Mouse (Mus musculus): ENCODE results near the gene Egfr. TPM values are rescaled to one million over a fixed set of nuclear protein-coding genes. Genes with fewer than 3 reads are reported as not detected.

The Egfr gene
- polyA plus RNA-seq, 1 experiment = 25.7 TPM

DNA sequence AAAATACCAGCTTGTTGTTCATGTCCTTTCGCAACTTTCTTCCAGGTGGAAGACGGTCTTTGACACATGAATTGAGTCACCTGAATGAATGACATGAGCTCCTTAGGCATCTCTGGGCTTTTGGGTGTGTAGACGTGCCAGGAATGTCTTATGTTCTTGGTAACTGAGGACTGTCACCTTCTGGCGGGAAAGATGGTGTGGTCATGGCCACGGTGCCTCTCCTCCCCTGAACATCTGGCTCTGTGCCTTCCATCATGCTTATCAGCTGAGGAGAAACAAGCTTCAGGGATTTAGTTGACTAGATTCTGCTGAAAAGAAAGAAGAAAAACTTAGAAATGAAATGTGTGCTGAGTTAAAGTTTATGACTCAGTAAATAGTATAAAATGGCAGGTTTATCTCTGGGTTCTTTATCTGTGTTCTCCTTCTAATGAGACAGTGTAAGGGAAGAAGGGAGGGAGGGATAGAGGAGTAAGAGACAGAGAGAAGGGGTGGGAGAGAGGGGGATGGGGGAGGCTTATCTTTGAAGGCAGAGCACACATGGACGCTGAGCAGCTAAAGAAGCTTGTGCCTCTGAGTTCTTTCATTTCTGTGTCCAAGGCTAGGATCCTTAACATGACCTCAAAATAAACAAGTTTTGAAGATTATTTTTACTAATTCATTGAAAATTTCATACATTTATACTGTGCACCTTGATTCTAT lies 65.5 kb downstream of the Egfr start:
- Histone ChIP-seq H3K4me1 (ENCODE audit: control insufficient read depth, insufficient read depth, low read length) (no peaks in the 10 kb centered on the region), H3K4me3 (replicated peaks; ENCODE audit: extremely low read depth, low read depth, low read length) (no peak overlapping the region)
- TF ChIP-seq CTCF (IDR thresholded peaks at IDR 0.05; ENCODE audit: insufficient read depth, low read length) = no peak
- TF ChIP-seq POLR2A (IDR thresholded peaks at IDR 0.05; ENCODE audit: borderline replicate concordance, extremely low read depth, low read depth, low read length) = no peak
- DNase-seq = no peak
- WGBS = 53% methylated on average over 6 of the region's 6 CpGs

DNA sequence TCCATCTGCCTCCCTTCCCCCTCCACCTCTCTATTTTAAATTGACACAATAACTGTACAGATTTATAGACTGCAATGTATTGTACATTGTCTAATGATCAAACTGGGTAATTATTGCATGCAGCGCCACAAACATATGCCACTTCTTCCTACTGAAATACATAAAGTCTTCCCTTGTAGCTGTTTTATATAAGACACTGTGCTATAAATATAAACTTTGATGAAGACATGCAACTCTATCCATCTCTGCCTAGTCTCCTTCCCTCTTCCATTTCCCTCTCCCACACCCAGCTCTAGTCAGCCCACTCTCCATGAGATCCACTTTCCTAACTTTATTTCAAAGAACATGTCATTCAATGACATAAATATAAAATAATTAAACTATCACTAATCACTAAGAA lies 67.4 kb downstream of the Egfr start:
- Histone ChIP-seq H3K4me1 (ENCODE audit: control insufficient read depth, insufficient read depth, low read length) (no peaks in the 10 kb centered on the region), H3K4me3 (replicated peaks; ENCODE audit: extremely low read depth, low read depth, low read length) (no peak overlapping the region)
- DNase-seq = no peak
- no peak for TF ChIP-seq POLR2A (IDR thresholded peaks at IDR 0.05; ENCODE audit: borderline replicate concordance, extremely low read depth, low read depth, low read length)
- TF ChIP-seq CTCF (IDR thresholded peaks at IDR 0.05; ENCODE audit: insufficient read depth, low read length) = no peak
- WGBS = 98% methylated on average over 1 of the region's 1 CpGs

DNA sequence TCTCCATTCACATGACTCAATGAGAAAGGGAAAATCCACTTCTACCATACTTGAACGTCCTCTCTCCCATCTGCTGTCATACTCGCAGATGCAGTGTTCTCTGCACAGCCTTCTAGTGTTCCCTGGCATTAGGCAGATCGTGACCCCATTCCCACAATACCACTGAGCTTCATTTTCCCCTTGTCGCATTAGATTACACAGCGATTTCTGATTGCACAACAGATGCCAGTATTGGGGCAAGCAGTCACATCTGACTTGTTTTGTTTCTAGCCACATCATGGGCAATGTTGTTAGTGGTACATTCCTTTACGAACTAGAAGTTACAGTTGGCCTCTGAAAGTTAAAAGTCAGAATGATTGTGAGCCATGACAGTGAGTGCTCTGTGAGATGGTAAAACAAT lies 68.1 kb downstream of the Egfr start:
- no peak for DNase-seq
- TF ChIP-seq POLR2A (IDR thresholded peaks at IDR 0.05; ENCODE audit: borderline replicate concordance, extremely low read depth, low read depth, low read length) (no peak), CTCF (IDR thresholded peaks at IDR 0.05; ENCODE audit: insufficient read depth, low read length) (no peak)
- WGBS = 71% methylated on average over 6 of the region's 6 CpGs
- Histone ChIP-seq H3K4me3 (replicated peaks; ENCODE audit: extremely low read depth, low read depth, low read length) (no peak overlapping the region), H3K4me1 (ENCODE audit: control insufficient read depth, insufficient read depth, low read length) (no peaks in the 10 kb centered on the region)

DNA sequence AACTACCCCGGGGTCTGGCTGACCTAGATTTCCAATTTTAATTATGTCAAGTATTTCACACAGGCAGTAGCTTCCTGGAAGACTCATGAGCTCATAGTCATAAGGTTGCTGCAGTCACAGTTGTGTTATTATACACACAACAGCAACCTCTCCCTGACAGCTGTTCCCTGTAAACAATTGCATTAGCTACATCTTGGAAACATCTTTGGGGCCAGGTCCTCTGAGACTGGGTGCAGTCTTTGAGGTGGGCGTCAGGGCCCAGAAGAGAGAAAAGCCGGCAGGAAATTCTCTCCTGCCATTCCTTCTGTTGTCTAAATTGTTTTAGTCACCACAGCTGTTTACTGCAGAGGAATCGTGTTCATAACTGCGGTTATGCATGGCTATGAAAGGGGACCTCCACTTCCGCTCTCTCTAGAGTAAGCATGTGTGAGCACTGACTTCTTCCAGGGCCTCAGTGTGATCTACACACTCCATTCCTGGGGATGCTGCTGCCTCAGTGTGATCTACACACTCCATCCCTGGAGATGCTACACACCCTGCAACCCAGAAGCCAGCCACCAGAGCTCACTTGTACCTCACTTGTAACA lies 69.8 kb downstream of the Egfr start:
- TF ChIP-seq POLR2A (IDR thresholded peaks at IDR 0.05; ENCODE audit: borderline replicate concordance, extremely low read depth, low read depth, low read length) (no peak), CTCF (IDR thresholded peaks at IDR 0.05; ENCODE audit: insufficient read depth, low read length) (no peak)
- H3K4me1 ChIP-seq (ENCODE audit: control insufficient read depth, insufficient read depth, low read length) = no peaks in the 10 kb centered on the region
- no peak overlapping the region for H3K4me3 ChIP-seq (replicated peaks; ENCODE audit: extremely low read depth, low read depth, low read length)
- WGBS = 74% methylated on average over 6 of the region's 6 CpGs
- DNase-seq = no peak

DNA sequence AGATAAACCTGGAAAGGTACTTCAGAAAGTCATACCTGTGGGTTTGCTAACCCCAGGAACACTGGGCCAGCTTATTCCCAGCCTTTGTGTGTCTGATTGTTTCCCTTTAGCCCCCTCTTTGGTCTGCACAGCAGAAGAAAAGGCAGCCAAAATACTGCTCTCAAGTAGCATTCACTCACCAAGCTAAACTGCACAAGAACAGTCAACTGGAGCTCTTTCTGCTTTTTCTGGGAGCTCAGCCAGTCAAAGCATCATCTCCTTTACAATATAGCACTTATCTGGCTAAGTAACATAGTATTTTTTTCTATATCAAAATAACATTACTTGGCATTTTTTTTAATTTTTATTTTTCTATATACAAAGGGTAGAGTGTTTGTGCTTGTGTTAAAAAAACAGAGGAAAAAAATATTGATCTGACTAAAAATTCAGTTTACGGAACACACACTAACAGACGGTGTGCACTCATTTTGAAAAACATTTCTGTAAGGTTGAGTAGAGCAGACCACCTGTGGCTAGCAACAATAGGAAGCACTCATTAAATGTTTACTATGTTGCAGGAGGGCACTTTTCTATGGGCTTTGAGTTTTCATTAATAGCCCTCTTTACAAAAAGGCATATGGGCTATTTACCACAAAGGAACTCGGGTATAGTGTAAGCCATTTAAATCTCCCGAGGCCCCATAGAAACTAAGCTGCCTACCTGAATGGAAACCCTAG lies 72.0 kb downstream of the Egfr start:
- Histone ChIP-seq H3K4me1 (ENCODE audit: control insufficient read depth, insufficient read depth, low read length) (no peaks in the 10 kb centered on the region), H3K4me3 (replicated peaks; ENCODE audit: extremely low read depth, low read depth, low read length) (no peak overlapping the region)
- DNase-seq = no peak
- WGBS = 84% methylated on average over 4 of the region's 4 CpGs
- TF ChIP-seq CTCF (IDR thresholded peaks at IDR 0.05; ENCODE audit: insufficient read depth, low read length) (no peak), POLR2A (IDR thresholded peaks at IDR 0.05; ENCODE audit: borderline replicate concordance, extremely low read depth, low read depth, low read length) (no peak)

DNA sequence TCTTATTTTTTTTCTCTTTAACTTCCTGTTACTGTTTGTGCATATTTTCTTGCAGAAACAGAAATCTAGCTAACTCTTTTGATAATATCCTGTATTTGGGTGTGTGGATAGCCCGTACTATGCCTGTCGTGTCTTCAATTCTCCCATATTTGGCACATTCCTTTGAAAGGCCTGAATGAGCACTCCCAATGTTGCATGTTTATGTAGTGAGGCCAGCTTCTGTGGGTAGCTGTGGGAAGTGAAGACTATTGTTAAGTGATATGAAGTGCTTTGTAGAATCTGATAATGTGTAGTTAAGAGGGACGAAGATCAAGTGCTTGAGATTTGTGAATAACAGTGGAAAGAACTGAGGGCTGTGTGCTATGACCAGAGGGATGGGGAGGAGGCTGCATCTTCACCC lies 77.5 kb downstream of the Egfr start:
- no peak for DNase-seq
- Histone ChIP-seq H3K4me1 (ENCODE audit: control insufficient read depth, insufficient read depth, low read length) (no peaks in the 10 kb centered on the region), H3K4me3 (replicated peaks; ENCODE audit: extremely low read depth, low read depth, low read length) (no peak overlapping the region)
- no peak for TF ChIP-seq CTCF (IDR thresholded peaks at IDR 0.05; ENCODE audit: insufficient read depth, low read length)
- no peak for TF ChIP-seq POLR2A (IDR thresholded peaks at IDR 0.05; ENCODE audit: borderline replicate concordance, extremely low read depth, low read depth, low read length)
- 56% methylated on average over 3 of the region's 3 CpGs for WGBS

DNA sequence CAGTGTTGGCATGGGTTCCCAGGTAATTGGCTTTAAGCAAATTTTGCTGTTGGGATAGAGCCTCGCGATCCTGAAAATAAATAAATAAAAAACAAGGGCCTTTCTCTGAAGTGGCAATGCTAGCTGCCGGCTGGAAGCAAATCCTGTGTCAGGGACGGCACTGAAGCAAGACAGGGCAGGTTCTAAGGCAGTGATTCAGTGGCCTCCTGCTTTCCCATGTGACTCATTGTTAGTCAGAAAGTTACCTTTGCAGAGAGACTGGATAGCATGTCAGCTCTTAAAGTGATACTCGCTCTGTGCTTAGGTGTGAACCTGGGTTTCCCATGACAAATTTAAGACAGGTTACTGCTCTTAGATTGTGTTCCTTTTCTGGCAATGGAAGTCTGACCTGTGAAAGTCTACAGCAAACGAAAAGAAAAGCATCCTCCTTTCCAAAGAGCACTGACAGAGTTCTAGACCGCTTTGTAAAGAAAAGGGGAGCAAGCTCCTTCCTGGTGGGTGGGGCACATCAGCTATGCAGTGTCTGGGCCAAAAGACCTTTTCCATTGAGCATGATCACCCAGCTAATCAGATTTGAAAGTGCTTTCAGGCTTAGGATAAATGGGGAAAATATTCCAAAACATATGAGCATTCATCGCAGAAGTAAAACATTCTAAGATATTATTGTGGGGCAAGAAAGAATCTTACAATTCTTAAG lies 78.7 kb downstream of the Egfr start:
- no peaks in the 10 kb centered on the region for H3K4me1 ChIP-seq (ENCODE audit: control insufficient read depth, insufficient read depth, low read length)
- WGBS = 61% methylated on average over 8 of the region's 8 CpGs
- no peak for TF ChIP-seq CTCF (IDR thresholded peaks at IDR 0.05; ENCODE audit: insufficient read depth, low read length)
- no peak for TF ChIP-seq POLR2A (IDR thresholded peaks at IDR 0.05; ENCODE audit: borderline replicate concordance, extremely low read depth, low read depth, low read length)

DNA sequence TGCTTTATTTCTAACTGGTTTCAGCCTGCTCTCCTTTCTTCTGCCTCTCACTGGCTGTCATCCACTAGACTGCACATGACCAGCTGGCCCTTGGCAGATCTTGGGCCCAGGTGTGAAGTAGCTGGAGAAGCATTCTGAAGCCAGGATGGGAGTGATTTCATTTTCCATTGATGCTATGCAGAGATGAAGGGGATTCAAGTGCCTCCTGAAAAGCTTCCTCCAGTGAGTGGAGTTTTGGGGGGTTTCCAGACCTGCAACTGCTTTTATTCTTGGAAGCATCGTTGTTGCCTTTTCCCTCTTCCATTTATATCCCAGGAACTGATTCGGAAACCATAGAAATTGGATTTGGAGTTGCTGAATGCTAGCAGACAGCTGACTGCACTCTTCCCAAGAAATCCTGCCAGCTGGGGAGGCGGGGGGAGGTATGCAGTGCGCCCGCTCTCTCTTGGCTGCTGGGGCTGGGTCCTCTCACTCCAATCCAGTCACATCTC lies 80.0 kb downstream of the Egfr start:
- no peak for DNase-seq
- Histone ChIP-seq H3K4me1 (ENCODE audit: control insufficient read depth, insufficient read depth, low read length) (no peaks in the 10 kb centered on the region), H3K4me3 (replicated peaks; ENCODE audit: extremely low read depth, low read depth, low read length) (no peak overlapping the region)
- WGBS = 70% methylated on average over 5 of the region's 5 CpGs
- TF ChIP-seq CTCF (IDR thresholded peaks at IDR 0.05; ENCODE audit: insufficient read depth, low read length) (no peak), POLR2A (IDR thresholded peaks at IDR 0.05; ENCODE audit: borderline replicate concordance, extremely low read depth, low read depth, low read length) (no peak)

More for the DNA sequence above, 78.7 kb downstream of the Egfr start:
- H3K4me3 ChIP-seq (replicated peaks; ENCODE audit: extremely low read depth, low read depth, low read length) = no peak overlapping the region
- DNase-seq = no peak

DNA sequence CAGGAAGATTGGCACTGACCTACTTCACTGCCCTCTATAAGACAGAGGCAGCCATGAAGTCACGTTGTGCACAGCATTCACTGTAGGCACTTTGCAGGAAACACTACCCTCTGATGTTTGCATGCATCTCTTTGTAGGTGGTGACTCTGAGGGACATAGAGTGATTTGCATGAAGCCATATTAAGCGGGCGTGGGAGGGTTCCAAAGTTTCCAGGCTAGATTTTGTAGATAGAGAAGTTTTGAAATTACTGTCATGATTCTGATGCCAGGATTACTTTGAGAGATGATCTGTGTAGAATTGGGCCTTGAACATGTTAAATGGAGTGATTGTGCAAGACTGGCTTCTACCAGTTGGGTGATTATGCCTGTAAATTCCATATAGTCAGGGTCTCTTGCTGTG lies 86.8 kb downstream of the Egfr start:
- H3K4me1 ChIP-seq (ENCODE audit: control insufficient read depth, insufficient read depth, low read length) = no peaks in the 10 kb centered on the region
- no peak for DNase-seq
- 77% methylated on average over 3 of the region's 3 CpGs for WGBS
- no peak for TF ChIP-seq POLR2A (IDR thresholded peaks at IDR 0.05; ENCODE audit: borderline replicate concordance, extremely low read depth, low read depth, low read length)
- TF ChIP-seq CTCF (IDR thresholded peaks at IDR 0.05; ENCODE audit: insufficient read depth, low read length) = no peak
- no peak overlapping the region for H3K4me3 ChIP-seq (replicated peaks; ENCODE audit: extremely low read depth, low read depth, low read length)

Data from lung, adult 2 months (tissue).